Mouse (Mus musculus) kidney, adult 2 months (tissue): ENCODE data around the gene Zfp212.

Experiments used
- CTCF ChIP-seq: fragments of 200-500 bp; conservative IDR thresholded peaks from 2 replicates; pipeline ENCODE4 v1.5.1; 2011; ENCODE audit warnings: low read depth, mild to moderate bottlenecking, control low read depth, low read length, moderate library complexity, mixed read lengths; ENCODE audit not compliant: insufficient read depth, insufficient read length
- POLR2A ChIP-seq: fragments of 200-500 bp; IDR thresholded peaks from one replicate; pipeline ENCODE4 v1.6.1; 2011; ENCODE audit warnings: low read depth, low read length, control low read depth

- TF ChIP-seq POLR2A: no peak
- TF ChIP-seq CTCF: no peak
Observed at GRCm38 (mm10) chr6:47954425-47954824, 34.1 kb downstream of the Zfp212 start.
